Mouse (Mus musculus): ENCODE measurements around the gene Mfng. TPM values are rescaled to one million over a fixed set of nuclear protein-coding genes. Genes with fewer than 3 reads are reported as not detected.

Gene Mfng
- polyA plus RNA-seq, 1 experiment from 2014 or later = 7.2 TPM

DNA sequence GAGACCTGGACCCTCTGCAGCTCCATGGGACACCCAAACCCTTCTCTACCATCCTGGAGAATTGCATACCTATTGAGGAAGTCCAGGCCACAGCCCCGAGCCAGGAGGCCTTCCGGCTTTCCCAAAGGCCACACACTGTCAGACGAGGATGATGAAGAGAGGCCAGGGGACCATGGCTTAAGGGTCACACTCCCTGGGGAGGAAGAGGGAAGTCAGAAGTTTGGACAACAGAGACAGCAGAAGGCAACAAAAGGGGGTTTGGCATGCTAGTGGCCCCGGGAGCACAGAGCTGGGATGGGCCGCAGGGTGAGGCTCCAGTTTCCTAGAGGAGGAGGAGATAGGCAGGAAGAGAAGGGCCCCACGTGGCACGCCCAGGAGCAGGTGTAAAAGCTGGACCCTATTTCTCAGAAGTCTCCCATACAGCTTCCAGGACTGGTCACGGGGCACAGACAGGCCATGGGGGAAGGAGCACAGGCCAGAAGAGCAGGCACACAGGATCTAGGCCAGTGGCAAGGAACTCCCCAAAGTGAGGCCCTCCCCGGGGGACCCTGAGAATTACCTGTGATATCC lies 14.1 kb upstream of the Mfng start:
- 0 out of 2 replicates have a peak, but pooled peaks cover 8% of the 10 kb centered on the region for H3K4me1 ChIP-seq (replicated peaks; ENCODE audit: control insufficient read depth, insufficient read depth)
- WGBS = 56% methylated on average over 9 of the region's 9 CpGs
- no peak for TF ChIP-seq CTCF (IDR thresholded peaks at IDR 0.05; ENCODE audit: low read depth)
- no peak for TF ChIP-seq EP300 (optimal IDR thresholded peaks at IDR 0.05)
- no peak overlapping the region for H3K9ac ChIP-seq (ENCODE audit: low read length)
- DNase-seq (ENCODE audit: low spot score) = peak; percentile 52
- no peaks in the 10 kb centered on the region; the same call in 1 of the 2 replicates for H3K36me3 ChIP-seq (ENCODE audit: control insufficient read depth, insufficient read depth, low read length)
- no peak overlapping the region for H3K4me3 ChIP-seq (ENCODE audit: low read depth, low read length)
- ATAC-seq (ENCODE audit: low FRiP score, low TSS enrichment) = 0 out of 2 replicates have a peak, but pooled peaks have one; percentile 15
- no peaks in the 10 kb centered on the region for H3K9me3 ChIP-seq (ENCODE audit: control insufficient read depth, low read length)
- H3K4me2 ChIP-seq (replicated peaks; ENCODE audit: low read depth) = no peak overlapping the region
- no peaks in the 10 kb centered on the region for H3K27me3 ChIP-seq (ENCODE audit: control insufficient read depth, insufficient read depth, low read length)
- peak overlapping the region; percentile 61; the same call in 1 of the 2 replicates for H3K27ac ChIP-seq (replicated peaks)

DNA sequence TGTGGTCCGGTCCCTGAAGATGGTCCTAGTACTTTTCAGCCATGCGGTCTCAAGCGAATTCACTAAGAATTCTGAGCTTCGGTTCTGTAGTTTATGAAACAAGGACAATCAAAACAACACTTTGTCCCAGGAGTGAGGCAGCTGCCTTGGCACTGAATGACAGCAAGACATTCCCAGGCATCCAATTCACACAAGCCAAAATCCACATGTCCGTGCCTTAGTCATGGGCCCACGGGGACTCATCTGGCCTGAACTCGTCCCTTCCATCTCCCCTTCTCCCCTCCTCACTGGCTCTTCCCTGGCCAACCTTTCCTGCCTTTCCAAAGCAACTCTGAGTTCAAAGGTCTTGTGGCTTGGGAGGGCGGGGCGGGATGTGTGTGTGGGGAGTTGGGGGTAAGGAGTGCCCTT lies 13.1 kb upstream of the Mfng start:
- no peak for DNase-seq (ENCODE audit: low spot score)
- no peak for TF ChIP-seq EP300 (optimal IDR thresholded peaks at IDR 0.05)
- TF ChIP-seq CTCF (IDR thresholded peaks at IDR 0.05; ENCODE audit: low read depth) = no peak
- H3K9me3 ChIP-seq (ENCODE audit: control insufficient read depth, low read length) = no peaks in the 10 kb centered on the region
- 74% methylated on average over 9 of the region's 9 CpGs for WGBS
- no peaks in the 10 kb centered on the region for H3K27me3 ChIP-seq (ENCODE audit: control insufficient read depth, insufficient read depth, low read length)
- no peaks in the 10 kb centered on the region; the same call in 1 of the 2 replicates for H3K36me3 ChIP-seq (ENCODE audit: control insufficient read depth, insufficient read depth, low read length)
- ATAC-seq (ENCODE audit: low FRiP score, low TSS enrichment) = no peak
- no peak overlapping the region for H3K9ac ChIP-seq (ENCODE audit: low read length)
- no peak overlapping the region for H3K4me2 ChIP-seq (replicated peaks; ENCODE audit: low read depth)
- H3K4me3 ChIP-seq (ENCODE audit: low read depth, low read length) = no peak overlapping the region
- 0 out of 2 replicates have a peak, but pooled peaks cover 8% of the 10 kb centered on the region for H3K4me1 ChIP-seq (replicated peaks; ENCODE audit: control insufficient read depth, insufficient read depth)
- peak overlapping the region; percentile 61 for H3K27ac ChIP-seq (replicated peaks)

DNA sequence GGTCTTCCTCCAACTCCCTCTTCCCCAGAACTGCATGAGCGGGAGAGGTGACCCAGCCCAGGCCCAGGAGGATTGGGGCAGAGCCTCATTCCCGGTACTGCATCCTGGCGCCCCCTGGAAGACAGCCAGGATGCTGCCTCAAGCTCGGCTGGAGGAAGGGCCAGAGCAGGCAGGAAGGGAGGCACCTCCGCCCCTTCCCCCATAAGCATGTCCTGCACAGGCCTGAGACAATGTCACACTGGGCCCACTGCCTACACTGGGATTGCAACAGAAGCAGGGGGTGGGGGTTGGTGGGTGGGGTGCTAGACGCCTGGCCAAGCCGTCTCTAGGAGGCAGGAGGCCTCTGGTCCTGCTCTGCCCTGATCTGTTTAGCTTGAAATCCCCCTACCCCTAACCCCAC lies 12.7 kb upstream of the Mfng start:
- Histone ChIP-seq H3K27ac (replicated peaks) (peak overlapping the region; percentile 61), H3K36me3 (ENCODE audit: control insufficient read depth, insufficient read depth, low read length) (no peaks in the 10 kb centered on the region; the same call in 1 of the 2 replicates), H3K4me1 (replicated peaks; ENCODE audit: control insufficient read depth, insufficient read depth) (0 out of 2 replicates have a peak, but pooled peaks cover 8% of the 10 kb centered on the region), H3K9me3 (ENCODE audit: control insufficient read depth, low read length) (no peaks in the 10 kb centered on the region), H3K9ac (ENCODE audit: low read length) (no peak overlapping the region; the same call in 1 of the 2 replicates), H3K27me3 (ENCODE audit: control insufficient read depth, insufficient read depth, low read length) (no peaks in the 10 kb centered on the region), H3K4me2 (replicated peaks; ENCODE audit: low read depth) (no peak overlapping the region), H3K4me3 (ENCODE audit: low read depth, low read length) (no peak overlapping the region)
- TF ChIP-seq CTCF (IDR thresholded peaks at IDR 0.05; ENCODE audit: low read depth) (peak; percentile 28; the same call in 1 of the 2 replicates), EP300 (optimal IDR thresholded peaks at IDR 0.05) (no peak)
- DNase-seq (ENCODE audit: low spot score) (no peak), ATAC-seq (ENCODE audit: low FRiP score, low TSS enrichment) (peak; percentile 36; the same call in 1 of the 2 replicates)
- 32% methylated on average over 7 of the region's 7 CpGs for WGBS

DNA sequence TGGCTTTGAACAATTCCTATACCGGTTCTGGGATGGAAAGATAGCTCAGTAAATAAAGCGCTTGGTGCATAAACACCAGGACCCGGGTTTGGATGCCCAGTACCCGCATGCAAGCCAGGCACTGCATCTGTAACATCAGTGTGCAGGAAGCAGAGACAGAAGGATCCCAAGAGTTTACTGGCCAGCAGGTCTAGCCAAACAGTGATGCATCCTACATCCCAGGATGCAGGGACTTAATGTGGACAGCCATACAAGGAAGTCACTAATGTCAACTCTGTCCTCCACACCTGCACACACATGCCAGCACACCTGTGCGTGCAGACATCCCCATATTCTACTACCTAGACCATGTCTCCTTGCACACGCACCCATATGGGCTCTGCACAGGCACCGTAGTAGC lies 12.0 kb upstream of the Mfng start:
- DNase-seq (ENCODE audit: low spot score) = no peak
- Histone ChIP-seq H3K4me3 (ENCODE audit: low read depth, low read length) (no peak overlapping the region), H3K4me2 (replicated peaks; ENCODE audit: low read depth) (no peak overlapping the region), H3K27ac (replicated peaks) (no peak overlapping the region), H3K9ac (ENCODE audit: low read length) (no peak overlapping the region), H3K4me1 (replicated peaks; ENCODE audit: control insufficient read depth, insufficient read depth) (0 out of 2 replicates have a peak, but pooled peaks cover 8% of the 10 kb centered on the region), H3K27me3 (ENCODE audit: control insufficient read depth, insufficient read depth, low read length) (no peaks in the 10 kb centered on the region), H3K9me3 (ENCODE audit: control insufficient read depth, low read length) (no peaks in the 10 kb centered on the region), H3K36me3 (ENCODE audit: control insufficient read depth, insufficient read depth, low read length) (no peaks in the 10 kb centered on the region; the same call in 1 of the 2 replicates)
- ATAC-seq (ENCODE audit: low FRiP score, low TSS enrichment) = no peak
- TF ChIP-seq CTCF (IDR thresholded peaks at IDR 0.05; ENCODE audit: low read depth) (no peak), EP300 (optimal IDR thresholded peaks at IDR 0.05) (no peak)
- 90% methylated on average over 7 of the region's 7 CpGs for WGBS

DNA sequence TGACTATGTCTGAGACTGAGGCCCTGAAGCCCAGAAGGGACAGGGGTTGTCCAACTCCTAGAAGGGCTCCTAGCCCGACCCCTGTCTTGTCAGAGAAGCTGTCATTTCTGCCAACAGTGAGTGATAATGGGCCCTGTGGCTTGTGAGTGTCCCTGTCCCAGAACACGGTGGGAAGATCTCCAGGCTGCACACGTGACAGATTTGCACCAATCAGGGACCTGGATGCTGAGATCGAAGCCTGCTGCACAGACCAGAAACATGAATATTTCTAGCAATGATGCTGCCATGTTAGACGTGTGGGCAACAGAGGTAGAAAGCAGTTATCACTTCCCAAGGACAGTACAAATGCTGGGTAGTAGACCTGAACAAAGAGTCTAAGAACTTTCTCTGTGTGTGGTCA lies 11.2 kb upstream of the Mfng start:
- Histone ChIP-seq H3K36me3 (ENCODE audit: control insufficient read depth, insufficient read depth, low read length) (no peaks in the 10 kb centered on the region; the same call in 1 of the 2 replicates), H3K4me2 (replicated peaks; ENCODE audit: low read depth) (no peak overlapping the region), H3K27ac (replicated peaks) (no peak overlapping the region), H3K4me1 (replicated peaks; ENCODE audit: control insufficient read depth, insufficient read depth) (0 out of 2 replicates have a peak, but pooled peaks cover 8% of the 10 kb centered on the region), H3K4me3 (ENCODE audit: low read depth, low read length) (no peak overlapping the region), H3K9me3 (ENCODE audit: control insufficient read depth, low read length) (no peaks in the 10 kb centered on the region), H3K9ac (ENCODE audit: low read length) (no peak overlapping the region), H3K27me3 (ENCODE audit: control insufficient read depth, insufficient read depth, low read length) (no peaks in the 10 kb centered on the region)
- WGBS = 79% methylated on average over 5 of the region's 5 CpGs
- no peak for DNase-seq (ENCODE audit: low spot score)
- no peak for ATAC-seq (ENCODE audit: low FRiP score, low TSS enrichment)
- TF ChIP-seq EP300 (optimal IDR thresholded peaks at IDR 0.05) (no peak), CTCF (IDR thresholded peaks at IDR 0.05; ENCODE audit: low read depth) (no peak)
